Mouse (Mus musculus) thymus, postnatal 14 days (tissue): Measurements from ENCODE around the gene Fcho1.
"Not testable (repeated sequence)": the region's sequence is repeated elsewhere in the genome, so short reads cannot be mapped to it uniquely, and the experiment has no call there.

ENCODE experiments used
- DNase-seq: peaks from one replicate; pipeline ENCODE4 v3.0.0; 2021

Gene Fcho1

DNA sequence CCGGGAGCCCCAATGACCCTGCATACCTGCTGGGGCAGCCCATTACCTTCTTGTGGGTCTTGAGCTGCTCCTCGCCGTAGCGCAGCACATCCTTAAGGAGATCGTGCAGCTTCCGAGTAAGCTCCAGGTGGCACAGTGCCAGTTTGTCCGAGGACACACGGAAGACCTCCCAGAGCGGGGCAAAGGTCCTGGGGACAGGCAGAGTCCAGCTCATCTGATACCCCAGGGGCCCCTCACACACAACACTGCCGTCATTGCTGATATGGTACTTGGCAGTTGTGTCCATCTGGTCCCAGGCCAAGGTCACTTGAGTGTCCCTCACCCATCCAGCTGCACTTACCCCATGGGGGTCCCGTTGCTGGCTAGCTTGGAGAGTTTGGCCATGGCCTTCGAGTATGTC, 8.4 kb downstream of the Fcho1 start:
- DNase-seq, result no peak

DNA sequence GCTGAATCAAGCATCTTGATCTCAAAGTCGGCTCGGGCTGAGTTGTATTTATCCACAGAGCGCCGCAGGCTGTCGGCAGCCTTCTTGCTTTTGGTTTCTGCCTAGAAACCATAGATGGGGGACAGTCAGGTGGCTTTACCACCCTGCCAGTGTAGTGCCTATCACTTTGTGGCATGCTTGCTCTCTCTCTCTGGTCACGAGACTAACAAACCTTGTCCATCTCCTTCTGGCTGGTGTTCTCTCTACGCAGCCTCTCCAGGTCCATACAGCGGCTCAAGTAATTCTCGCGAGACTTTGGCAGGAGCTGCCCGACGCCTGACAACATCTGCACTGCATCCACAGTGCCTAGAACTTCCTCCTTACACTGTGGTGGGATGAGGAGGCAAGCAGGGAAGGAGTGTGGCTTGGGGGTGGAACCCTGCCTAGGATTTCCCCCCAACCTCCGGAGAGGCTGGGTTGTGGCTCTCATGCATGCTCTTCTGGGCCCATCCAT, 8.9 kb downstream of the Fcho1 start:
- no peak for DNase-seq

DNA sequence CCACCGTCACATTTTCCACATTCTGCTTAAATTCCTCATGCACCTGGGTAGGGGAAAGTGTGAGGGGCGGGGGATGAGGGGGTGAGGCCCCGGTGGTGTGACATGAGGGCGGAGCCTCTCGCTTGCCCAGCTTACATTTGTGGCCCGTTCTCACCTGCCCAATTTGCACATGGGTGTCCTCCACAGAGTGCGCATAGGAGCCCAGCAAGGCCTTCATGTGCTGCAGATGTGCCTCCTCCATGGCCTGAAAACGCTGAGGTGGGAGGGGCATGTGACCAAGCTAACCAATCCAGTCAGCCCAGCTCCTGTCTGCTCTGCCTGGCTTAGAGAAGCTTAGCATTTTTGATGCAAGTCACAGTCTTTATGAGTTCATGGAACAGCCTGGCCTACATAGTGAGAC, 10.0 kb downstream of the Fcho1 start:
- DNase-seq, result no peak

- DNase-seq, result no peak
These were observed 13.9 kb downstream of the Fcho1 start for GRCm38 (mm10) chr8:71711574-71711973.

GRCm38 (mm10) chr8:71709800-71710446, 15.6 kb downstream of the Fcho1 start:
- DNase-seq, result peak; percentile 78

DNA sequence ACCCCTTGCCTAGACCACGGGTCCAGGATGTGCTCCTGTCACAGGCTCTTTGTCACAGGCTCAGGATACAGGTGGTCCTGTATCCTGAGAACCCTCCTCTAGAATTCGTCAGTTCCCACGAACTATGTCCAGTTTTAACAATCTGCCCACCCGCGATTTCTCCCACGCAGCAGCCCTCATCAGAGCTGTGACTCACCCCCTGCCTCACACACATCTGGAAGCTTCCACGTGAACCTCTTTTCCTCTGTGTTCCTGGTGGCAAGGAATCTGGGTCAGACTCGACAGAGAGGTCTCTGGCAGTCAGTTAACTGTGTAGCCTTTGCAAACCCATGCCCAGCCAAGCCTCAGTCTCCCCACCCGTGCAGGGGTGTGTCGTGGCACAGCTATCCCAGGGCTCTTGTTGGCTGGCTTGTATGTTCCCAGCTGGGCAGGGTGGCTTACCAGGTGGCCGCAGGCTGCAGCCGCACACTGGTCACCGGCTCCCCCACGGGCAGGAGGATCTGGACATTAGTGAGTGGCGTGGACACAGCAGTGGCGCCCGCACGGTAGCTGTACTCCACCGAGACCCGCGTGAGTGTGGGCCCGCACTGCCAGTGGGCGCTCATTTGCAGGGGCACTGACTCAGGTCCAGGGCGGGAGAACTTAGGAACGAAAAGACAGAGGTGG, 16.2 kb downstream of the Fcho1 start:
- no peak for DNase-seq

GRCm38 (mm10) chr8:71707874-71708273, 17.6 kb downstream of the Fcho1 start:
- peak; percentile 79 for DNase-seq

DNA sequence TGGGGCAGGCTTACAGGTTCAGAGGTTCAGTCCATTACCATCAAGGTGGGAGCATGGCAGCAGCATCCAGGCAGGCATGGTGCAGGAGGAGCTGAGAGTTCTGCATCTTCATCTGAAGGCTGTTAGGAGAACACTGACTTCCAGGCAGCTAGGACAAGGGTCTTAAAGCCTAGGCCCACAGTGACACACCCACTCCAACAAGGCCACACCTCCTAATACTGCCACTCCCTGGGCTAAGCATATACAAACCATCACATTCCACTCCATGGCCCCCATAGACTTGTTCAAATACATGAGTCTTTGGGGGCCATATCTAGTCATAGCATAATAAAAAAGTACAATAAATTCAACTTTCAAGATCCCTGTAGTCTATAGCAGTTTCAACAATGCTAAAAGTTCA, 22.1 kb downstream of the Fcho1 start:
- DNase-seq, result not testable (repeated sequence)

DNA sequence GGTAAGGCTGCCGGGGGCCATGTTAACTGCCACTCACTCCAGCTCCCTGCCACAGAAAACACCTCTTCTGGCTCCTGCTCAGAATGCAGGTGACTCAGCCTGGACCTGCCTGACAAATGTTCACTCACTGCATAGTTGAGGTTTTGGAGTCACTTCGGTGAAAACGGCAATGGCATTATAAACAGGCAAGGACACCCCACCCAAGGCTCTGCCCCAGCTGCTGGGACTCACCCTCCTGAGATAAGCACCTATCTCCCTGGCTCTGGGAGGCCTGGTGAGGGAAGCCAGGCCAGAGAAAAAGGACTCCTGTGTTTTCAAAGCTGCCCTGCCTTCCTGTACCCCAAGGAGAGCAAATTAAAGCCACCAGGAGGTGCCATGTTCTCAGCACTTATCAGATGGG, 22.6 kb downstream of the Fcho1 start:
- no peak for DNase-seq

DNA sequence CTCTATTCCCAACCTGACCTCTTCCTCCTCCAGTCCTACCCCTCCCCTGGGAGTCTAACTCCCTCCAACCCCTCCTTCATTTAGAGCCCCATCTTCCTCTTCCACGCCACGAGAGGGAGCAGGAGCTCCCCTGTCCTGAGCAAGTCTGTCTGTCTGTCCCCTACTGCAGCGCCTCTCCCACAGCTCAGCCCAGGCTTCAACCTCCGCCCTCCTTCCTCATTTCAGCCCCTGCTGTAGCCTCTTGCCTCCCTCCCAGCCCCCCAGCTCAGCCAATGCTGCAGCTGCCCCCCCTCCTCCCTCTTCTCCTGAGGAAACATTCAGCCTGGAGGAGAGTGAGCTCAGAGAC, 23.5 kb downstream of the Fcho1 start:
- DNase-seq, result no peak

DNA sequence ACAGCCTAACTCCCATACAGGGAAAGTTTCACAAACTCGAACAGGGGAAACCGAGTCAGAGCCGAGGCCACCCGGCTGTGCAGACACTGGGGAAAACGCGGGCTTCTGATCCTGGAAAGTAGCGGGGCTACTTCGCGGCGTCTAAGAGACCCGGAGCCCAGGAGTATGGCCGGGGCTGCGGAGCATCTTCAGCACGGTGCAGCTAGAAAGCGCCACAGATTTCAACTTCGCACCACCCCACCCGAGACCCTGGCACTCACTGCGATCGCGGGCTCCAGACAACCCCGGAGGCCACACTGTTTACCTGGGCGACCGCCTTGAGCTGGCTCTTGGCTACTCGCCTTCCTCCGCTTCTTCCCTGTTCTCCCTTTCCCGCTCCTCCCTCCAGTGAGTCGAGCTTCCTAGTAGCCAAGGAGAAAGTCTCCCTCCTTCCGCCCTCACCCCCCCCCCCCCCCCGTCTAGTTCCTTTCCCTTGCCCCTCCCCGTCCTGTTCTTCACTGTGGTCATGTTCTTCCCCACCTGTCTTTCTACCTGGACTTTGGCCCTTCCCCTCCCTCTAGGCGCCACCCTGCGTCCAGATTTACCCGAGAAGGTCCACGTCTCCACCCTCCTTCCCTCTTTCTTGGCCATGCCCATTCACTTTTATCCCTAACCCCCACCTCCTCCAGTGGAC, 24.0 kb downstream of the Fcho1 start, which contains the start of gene B3gnt3:
Gene B3gnt3 (minus strand): TSS at position 376 of the 673 bp plus-strand sequence.
- DNase-seq, result no peak

GRCm38 (mm10) chr8:71700493-71701269, 24.8 kb downstream of the Fcho1 start:
- DNase-seq, result no peak

DNA sequence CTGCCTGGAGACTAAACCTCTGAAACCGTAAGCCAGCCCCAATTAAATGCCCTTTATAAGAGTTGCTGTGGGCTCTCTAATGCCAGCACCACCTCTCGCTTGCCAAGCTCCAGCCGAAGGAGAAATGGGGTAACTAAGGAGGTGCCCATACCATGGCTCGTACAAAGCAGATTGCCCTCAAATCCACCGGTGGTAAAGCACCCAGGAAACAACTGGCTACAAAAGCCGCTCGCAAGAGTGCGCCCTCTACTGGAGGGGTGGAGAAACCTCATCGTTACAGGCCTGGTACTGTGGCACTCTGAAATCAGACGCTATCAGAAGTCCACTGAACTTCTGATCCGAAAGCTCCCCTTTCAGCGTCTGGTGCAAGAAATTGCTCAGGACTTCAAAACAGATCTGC, 30.1 kb downstream of the Fcho1 start:
- not testable (repeated sequence) for DNase-seq

- DNase-seq, result peak; percentile 43
These were observed 32.1 kb downstream of the Fcho1 start for GRCm38 (mm10) chr8:71693166-71694041.

GRCm38 (mm10) chr8:71692509-71692908, 33.0 kb downstream of the Fcho1 start:
- DNase-seq, result peak; percentile 66

GRCm38 (mm10) chr8:71689028-71689427, 36.5 kb downstream of the Fcho1 start, which contains the start of gene Insl3:
TSS of gene Insl3 (plus strand) at chr8:71689214.
- no peak for DNase-seq

DNA sequence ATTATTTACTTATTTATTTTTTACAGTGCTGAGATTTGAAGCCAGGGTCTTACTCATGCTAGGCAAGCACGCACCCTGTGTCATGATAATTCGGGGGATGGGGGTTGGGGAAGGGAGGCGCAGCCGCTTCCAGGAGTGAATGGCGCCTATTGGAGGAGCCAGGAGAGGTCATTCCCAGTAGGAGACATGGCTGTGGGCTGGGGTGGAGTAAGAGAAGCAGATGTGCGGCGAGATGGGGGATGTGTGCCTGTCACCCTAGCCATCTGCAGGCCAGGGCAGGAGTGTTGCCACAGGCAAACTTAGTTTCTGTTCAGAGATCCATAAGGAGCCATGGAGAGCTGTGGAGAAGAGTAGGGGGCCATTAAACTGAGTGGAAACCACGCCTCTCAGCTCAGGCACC, 37.9 kb downstream of the Fcho1 start:
- no peak for DNase-seq

DNA sequence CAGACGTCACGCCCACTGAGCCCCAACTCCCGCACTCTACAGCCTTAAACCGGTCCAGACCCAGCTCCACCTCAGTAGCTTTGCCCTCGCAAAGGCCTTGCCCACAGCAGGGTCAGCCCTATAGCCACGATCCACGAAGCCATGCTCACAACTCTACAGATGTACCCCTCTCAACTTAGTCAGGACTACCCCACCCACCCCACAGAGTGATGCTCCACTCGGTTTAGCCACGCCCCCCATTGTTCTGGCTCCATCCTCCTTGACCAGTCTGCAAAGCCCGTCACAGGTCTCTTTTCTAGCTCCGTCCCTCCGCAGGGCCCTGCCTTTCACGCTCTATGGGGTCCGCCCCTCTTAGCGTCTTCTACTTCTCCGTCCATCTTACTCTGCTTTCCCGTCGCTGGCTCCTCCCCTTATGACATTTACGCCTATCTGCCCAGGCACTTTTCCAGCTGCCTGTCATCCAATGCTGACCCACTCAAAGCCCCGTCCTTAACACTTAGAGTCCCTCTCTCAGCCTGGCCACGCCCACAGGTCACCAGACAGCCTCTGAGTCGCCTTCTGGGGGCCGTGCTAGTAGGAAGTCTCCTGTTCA, 39.3 kb downstream of the Fcho1 start:
- DNase-seq, result no peak

- DNase-seq, result no peak
These were observed 39.9 kb downstream of the Fcho1 start for GRCm38 (mm10) chr8:71685573-71685972.

DNA sequence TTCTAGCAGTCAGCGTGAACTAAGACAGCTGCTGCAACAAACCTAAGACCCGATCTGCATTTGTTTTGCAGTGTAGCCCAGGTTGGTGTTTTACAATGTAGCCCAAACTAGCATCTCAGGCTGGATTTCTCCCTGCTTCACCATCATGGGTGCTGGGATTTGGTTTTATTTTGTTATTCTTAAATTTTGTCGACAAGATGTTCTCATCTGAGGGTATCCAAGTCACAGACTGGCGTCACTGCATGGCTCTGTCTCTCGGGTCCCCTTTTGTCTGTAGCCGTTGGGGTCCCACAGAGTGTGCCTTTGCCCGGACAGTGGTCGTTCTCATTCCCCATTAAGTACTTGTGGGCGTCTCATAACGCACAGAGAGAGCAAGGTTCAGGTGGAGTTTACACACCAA, 40.8 kb downstream of the Fcho1 start:
- DNase-seq, result no peak

- DNase-seq, result no peak
These were observed 42.7 kb downstream of the Fcho1 start for GRCm38 (mm10) chr8:71682832-71683231.
